Mouse (Mus musculus) spleen, postnatal 36 days (tissue): ENCODE measurements around the gene Baiap2.

Experiments used
- DNase-seq, 2 experiments: peaks; one replicate each; pipeline ENCODE4 v3.0.0; 2022; ENCODE audit warnings: low spot score in 2 of 2, mixed read lengths in 1 of 2

Gene Baiap2

GRCm38 (mm10) chr11:119919897-119920296 is 22.7 kb upstream of the Baiap2 start:
- peak; percentile 53 to 56 for DNase-seq

GRCm38 (mm10) chr11:119920668-119921067 is 21.9 kb upstream of the Baiap2 start:
- no peak for DNase-seq

GRCm38 (mm10) chr11:119925176-119925575 is 17.4 kb upstream of the Baiap2 start:
- DNase-seq, result peak; percentile 44 to 62

GRCm38 (mm10) chr11:119926762-119927161 is 15.8 kb upstream of the Baiap2 start:
- DNase-seq, result no peak

GRCm38 (mm10) chr11:119928023-119928681 is 14.4 kb upstream of the Baiap2 start:
- peak; percentile 80 to 81 for DNase-seq

GRCm38 (mm10) chr11:119929603-119930265 is 12.8 kb upstream of the Baiap2 start:
- no peak for DNase-seq

- no peak for DNase-seq
Observed at GRCm38 (mm10) chr11:119931809-119932208, 10.8 kb upstream of the Baiap2 start.

GRCm38 (mm10) chr11:119933142-119933541 is 9.4 kb upstream of the Baiap2 start:
- no peak for DNase-seq

- DNase-seq, result peak; percentile 32 to 45
Observed at GRCm38 (mm10) chr11:119933819-119934583, 8.6 kb upstream of the Baiap2 start.

GRCm38 (mm10) chr11:119934773-119935172 is 7.8 kb upstream of the Baiap2 start:
- no peak for DNase-seq

- peak; percentile 49 to 70 for DNase-seq
Observed at GRCm38 (mm10) chr11:119935457-119935856, 7.1 kb upstream of the Baiap2 start.

- no peak for DNase-seq
Observed at GRCm38 (mm10) chr11:119936456-119936855, 6.1 kb upstream of the Baiap2 start.

GRCm38 (mm10) chr11:119937216-119937615 is 5.3 kb upstream of the Baiap2 start:
- DNase-seq, result no peak

- DNase-seq, result no peak
Observed at GRCm38 (mm10) chr11:119937772-119938502, 4.6 kb upstream of the Baiap2 start.

- DNase-seq, result no peak
Observed at GRCm38 (mm10) chr11:119939073-119939710, 3.4 kb upstream of the Baiap2 start.

- no peak for DNase-seq
Observed at GRCm38 (mm10) chr11:119939711-119940106, 2.9 kb upstream of the Baiap2 start.

- no peak for DNase-seq
Observed at GRCm38 (mm10) chr11:119940142-119940541, 2.4 kb upstream of the Baiap2 start.

GRCm38 (mm10) chr11:119941794-119942193 is 769 bp upstream of the Baiap2 start:
- no peak for DNase-seq

- no peak for DNase-seq
Observed at GRCm38 (mm10) chr11:119942201-119942726, 299 bp upstream of the Baiap2 start.

- DNase-seq, result peak; percentile 14 to 29
Observed at GRCm38 (mm10) chr11:119943428-119943988, 945 bp downstream of the Baiap2 start.

GRCm38 (mm10) chr11:119945343-119945742 is 2.8 kb downstream of the Baiap2 start:
- no peak for DNase-seq
